Mouse (Mus musculus) frontal cortex, adult 2 months (tissue): ENCODE data around the gene Zfp131. TPM values are rescaled to one million over a fixed set of nuclear protein-coding genes. Genes with fewer than 3 reads are reported as not detected.
A peak's percentile ranks its signal among the peaks of the same experiment; 100 is the strongest.
"Not testable (repeated sequence)": the region's sequence is repeated elsewhere in the genome, so short reads cannot be mapped to it uniquely, and the experiment has no call there.

Experiments
- DNase-seq, 2 experiments: peaks; one replicate each; pipeline ENCODE4 v3.0.0; 2022; ENCODE audit warnings: low spot score in 1 of 2; ENCODE audit errors: extremely low spot score in 1 of 2
- polyA plus RNA-seq: library from polyadenylated mRNA; depleted of rRNA; stranded (reverse); fragments of >200 nt; gene quantifications from 2 replicates; pipeline ENCODE4 v1.2.3, GENCODE M21; 2012; rRNA removed

Gene Zfp131
- 29.3 and 30.3 TPM in 2 replicates for polyA plus RNA-seq

- peak; percentile 85 to 94 for DNase-seq
Observed at GRCm38 (mm10) chr13:119790761-119791579, at the start of gene Zfp131. TSS of gene Zfp131 (minus strand) at chr13:119790889.

- DNase-seq, result peak in 1 of 2 experiments; percentile 7
Observed at GRCm38 (mm10) chr13:119839982-119840381, 49.3 kb upstream of the Zfp131 start.

- peak in 1 of 2 experiments; percentile 19 for DNase-seq
Observed at GRCm38 (mm10) chr13:119837719-119838337, 47.1 kb upstream of the Zfp131 start.

GRCm38 (mm10) chr13:119836324-119836811 is 45.7 kb upstream of the Zfp131 start:
- DNase-seq, result peak in 1 of 2 experiments; percentile 6

- peak in 1 of 2 experiments; percentile 35 for DNase-seq
Observed at GRCm38 (mm10) chr13:119835320-119836056, 44.8 kb upstream of the Zfp131 start, which contains the start of gene D13Ertd608e. TSS of gene D13Ertd608e (plus strand) at chr13:119836006.

- DNase-seq, result not testable (repeated sequence)
Observed at GRCm38 (mm10) chr13:119830116-119830515, 39.4 kb upstream of the Zfp131 start, which contains the start of gene AF067063. TSS of gene AF067063 (minus strand) at chr13:119830216.

GRCm38 (mm10) chr13:119817579-119818206 is 27.0 kb upstream of the Zfp131 start:
- DNase-seq, result no peak

- no peak for DNase-seq
Observed at GRCm38 (mm10) chr13:119816798-119817197, 26.1 kb upstream of the Zfp131 start.

- no peak for DNase-seq
Observed at GRCm38 (mm10) chr13:119810031-119810430, 19.3 kb upstream of the Zfp131 start.

GRCm38 (mm10) chr13:119808937-119809336 is 18.2 kb upstream of the Zfp131 start:
- no peak for DNase-seq

GRCm38 (mm10) chr13:119797656-119798055 is 7.0 kb upstream of the Zfp131 start:
- no peak for DNase-seq

GRCm38 (mm10) chr13:119792791-119793404 is 2.2 kb upstream of the Zfp131 start:
- DNase-seq, result no peak

- no peak for DNase-seq
Observed at GRCm38 (mm10) chr13:119791580-119792135, 969 bp upstream of the Zfp131 start.

GRCm38 (mm10) chr13:119789851-119790717 is 605 bp downstream of the Zfp131 start:
- DNase-seq, result peak; percentile 33 to 66

- DNase-seq, result no peak
Observed at GRCm38 (mm10) chr13:119783581-119783980, 7.1 kb downstream of the Zfp131 start.

- DNase-seq, result peak in 1 of 2 experiments; percentile 34
Observed at GRCm38 (mm10) chr13:119768541-119768940, 22.1 kb downstream of the Zfp131 start.

- no peak for DNase-seq
Observed at GRCm38 (mm10) chr13:119766480-119766879, 24.2 kb downstream of the Zfp131 start.

GRCm38 (mm10) chr13:119756831-119757230 is 33.9 kb downstream of the Zfp131 start:
- no peak for DNase-seq
